Mouse (Mus musculus): Measurements from ENCODE around the gene Acap1. TPM values are rescaled to one million over a fixed set of nuclear protein-coding genes. Genes with fewer than 3 reads are reported as not detected.
A peak's percentile ranks its signal among the peaks of the same experiment; 100 is the strongest.
"Not testable (repeated sequence)": the region's sequence is repeated elsewhere in the genome, so short reads cannot be mapped to it uniquely, and the experiment has no call there.

Gene Acap1
- polyA plus RNA-seq, 1 experiment from 2014 or later: 0.75 TPM

GRCm38 (mm10) chr11:69935137-69935879 is 40.0 kb upstream of the Acap1 start, which contains the start of gene Ybx2:
Gene Ybx2 (plus strand): TSS chr11:69935796.
- 0 out of 2 replicates have a peak within 1 kb of the TSS, but pooled peaks have one; percentile 43 for H3K27ac ChIP-seq (ENCODE audit: low read depth, low read length)
- H3K4me1 ChIP-seq (replicated peaks; ENCODE audit: control insufficient read depth, insufficient read depth, low read length): peaks cover 12% of the 10 kb centered on the region
- 2% methylated on average over 37 of the region's 62 CpGs for whole genome bisulfite sequencing
- no peaks in the 10 kb centered on the region for H3K9me3 ChIP-seq (ENCODE audit: control insufficient read depth, low read length)
- peak; percentile 91 for ATAC-seq (replicated peaks; ENCODE audit: low FRiP score)
- H3K36me3 ChIP-seq (ENCODE audit: control insufficient read depth, insufficient read depth, low read length): no peaks in the 10 kb centered on the region
- H3K9ac ChIP-seq (ENCODE audit: low read length): peak within 1 kb of the TSS; percentile 68
- peak; percentile 96 for DNase-seq (ENCODE audit: low spot score)
- H3K4me3 ChIP-seq (ENCODE audit: low read depth, low read length): peak within 1 kb of the TSS; percentile 53
- peak within 1 kb of the TSS; percentile 99 for H3K4me2 ChIP-seq (ENCODE audit: low read depth, low read length, severe bottlenecking)
- H3K27me3 ChIP-seq (ENCODE audit: control insufficient read depth, insufficient read depth, low read length): peaks cover 30% of the 10 kb centered on the region

DNA sequence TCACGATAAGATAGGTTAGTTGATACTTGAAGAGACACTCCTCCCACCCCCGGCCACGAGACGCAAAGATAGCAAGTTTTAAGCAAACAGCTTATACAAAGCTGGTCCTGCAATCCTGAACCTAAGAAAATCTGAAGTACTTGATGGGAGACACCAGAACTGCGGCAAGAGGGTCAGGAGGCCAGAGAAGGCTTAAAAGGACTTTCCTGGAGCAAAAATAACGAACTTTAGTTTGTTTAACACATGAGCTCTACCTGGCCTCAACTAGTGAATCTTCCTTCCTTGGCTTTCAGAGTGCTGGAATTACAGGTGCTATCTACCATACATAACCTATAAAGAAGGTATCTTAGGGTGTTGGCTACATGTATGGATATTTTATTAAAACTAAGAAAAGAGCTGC is 39.3 kb upstream of the Acap1 start:
- DNase-seq (ENCODE audit: low spot score): no peak
- WGBS: 16% methylated on average over 6 of the region's 6 CpGs
- no peaks in the 10 kb centered on the region for H3K36me3 ChIP-seq (ENCODE audit: control insufficient read depth, insufficient read depth, low read length)
- H3K4me3 ChIP-seq (ENCODE audit: low read depth, low read length): no peak overlapping the region
- no peak overlapping the region; the same call in 1 of the 2 replicates for H3K9ac ChIP-seq (ENCODE audit: low read length)
- H3K27me3 ChIP-seq (ENCODE audit: control insufficient read depth, insufficient read depth, low read length): peaks cover 30% of the 10 kb centered on the region
- H3K9me3 ChIP-seq (ENCODE audit: control insufficient read depth, low read length): no peaks in the 10 kb centered on the region
- no peak overlapping the region for H3K4me2 ChIP-seq (ENCODE audit: low read depth, low read length, severe bottlenecking)
- 0 out of 2 replicates have a peak overlapping the region, but pooled peaks have one; percentile 43 for H3K27ac ChIP-seq (ENCODE audit: low read depth, low read length)
- peaks cover 12% of the 10 kb centered on the region for H3K4me1 ChIP-seq (replicated peaks; ENCODE audit: control insufficient read depth, insufficient read depth, low read length)
- ATAC-seq (replicated peaks; ENCODE audit: low FRiP score): no peak

GRCm38 (mm10) chr11:69934169-69934568 is 38.8 kb upstream of the Acap1 start:
- H3K4me3 ChIP-seq (ENCODE audit: low read depth, low read length): 0 out of 2 replicates have a peak overlapping the region, but pooled peaks have one; percentile 12
- no peaks in the 10 kb centered on the region for H3K9me3 ChIP-seq (ENCODE audit: control insufficient read depth, low read length)
- WGBS: 2% methylated on average over 18 of the region's 18 CpGs
- ATAC-seq (replicated peaks; ENCODE audit: low FRiP score): 0 out of 2 replicates have a peak, but pooled peaks have one; percentile 40
- H3K4me1 ChIP-seq (replicated peaks; ENCODE audit: control insufficient read depth, insufficient read depth, low read length): peaks cover 12% of the 10 kb centered on the region
- H3K27ac ChIP-seq (ENCODE audit: low read depth, low read length): no peak overlapping the region
- peaks cover 30% of the 10 kb centered on the region for H3K27me3 ChIP-seq (ENCODE audit: control insufficient read depth, insufficient read depth, low read length)
- peak; percentile 98 for DNase-seq (ENCODE audit: low spot score)
- H3K9ac ChIP-seq (ENCODE audit: low read length): peak overlapping the region; percentile 24; the same call in 1 of the 2 replicates
- H3K36me3 ChIP-seq (ENCODE audit: control insufficient read depth, insufficient read depth, low read length): no peaks in the 10 kb centered on the region
- H3K4me2 ChIP-seq (ENCODE audit: low read depth, low read length, severe bottlenecking): peak overlapping the region; percentile 45

DNA sequence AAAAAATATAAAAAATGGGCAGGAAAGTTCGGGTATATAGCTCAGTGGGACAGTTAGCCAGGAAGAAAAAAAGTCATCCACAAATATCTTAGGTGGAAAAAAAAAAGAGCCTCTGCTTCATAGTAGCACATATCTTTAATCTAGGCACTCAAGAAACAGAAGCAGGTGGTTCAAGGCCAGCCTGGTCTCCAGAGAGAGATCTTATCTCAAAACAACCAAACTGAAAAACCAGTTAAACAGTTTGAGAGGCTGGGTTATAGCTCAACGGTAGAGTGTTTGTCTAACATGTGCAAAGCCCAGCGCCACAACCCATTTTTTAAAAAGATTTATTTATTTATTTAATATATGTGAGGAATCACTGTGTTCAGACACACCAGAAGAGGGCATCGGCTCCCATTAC is 37.7 kb upstream of the Acap1 start:
- DNase-seq (ENCODE audit: low spot score): no peak
- Histone ChIP-seq H3K9me3 (ENCODE audit: control insufficient read depth, low read length) (no peaks in the 10 kb centered on the region), H3K9ac (ENCODE audit: low read length) (no peak overlapping the region), H3K36me3 (ENCODE audit: control insufficient read depth, insufficient read depth, low read length) (no peaks in the 10 kb centered on the region), H3K27me3 (ENCODE audit: control insufficient read depth, insufficient read depth, low read length) (peaks cover 27% of the 10 kb centered on the region), H3K4me2 (ENCODE audit: low read depth, low read length, severe bottlenecking) (no peak overlapping the region), H3K4me1 (replicated peaks; ENCODE audit: control insufficient read depth, insufficient read depth, low read length) (peaks cover 12% of the 10 kb centered on the region), H3K27ac (ENCODE audit: low read depth, low read length) (no peak overlapping the region), H3K4me3 (ENCODE audit: low read depth, low read length) (no peak overlapping the region)
- 79% methylated on average over 4 of the region's 4 CpGs for WGBS
- no peak for ATAC-seq (replicated peaks; ENCODE audit: low FRiP score)

DNA sequence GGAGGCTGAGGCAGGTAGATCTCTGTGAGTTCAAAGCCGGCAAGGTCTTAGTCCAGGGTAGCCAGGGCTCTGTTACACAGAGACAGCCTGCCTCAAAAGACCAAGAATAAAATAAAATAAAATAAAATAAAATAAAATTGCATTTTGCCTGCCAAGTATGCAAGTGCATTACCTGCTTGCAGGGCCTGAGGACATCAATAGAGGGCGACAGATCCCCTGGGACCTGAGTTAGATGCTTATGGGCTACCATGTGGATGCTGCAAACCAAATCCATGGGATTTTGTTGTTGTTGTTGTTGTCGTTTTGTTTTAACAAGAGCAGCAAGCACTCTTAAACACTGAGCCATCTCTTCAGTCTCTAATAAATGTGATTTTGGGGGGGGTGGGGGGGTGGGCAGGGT is 36.9 kb upstream of the Acap1 start:
- Histone ChIP-seq H3K36me3 (ENCODE audit: control insufficient read depth, insufficient read depth, low read length) (no peaks in the 10 kb centered on the region), H3K4me3 (ENCODE audit: low read depth, low read length) (no peak overlapping the region), H3K27ac (ENCODE audit: low read depth, low read length) (no peak overlapping the region), H3K9me3 (ENCODE audit: control insufficient read depth, low read length) (no peaks in the 10 kb centered on the region), H3K4me1 (replicated peaks; ENCODE audit: control insufficient read depth, insufficient read depth, low read length) (peaks cover 12% of the 10 kb centered on the region), H3K27me3 (ENCODE audit: control insufficient read depth, insufficient read depth, low read length) (peaks cover 20% of the 10 kb centered on the region), H3K9ac (ENCODE audit: low read length) (no peak overlapping the region), H3K4me2 (ENCODE audit: low read depth, low read length, severe bottlenecking) (no peak overlapping the region)
- DNase-seq (ENCODE audit: low spot score) (no peak), ATAC-seq (replicated peaks; ENCODE audit: low FRiP score) (no peak)
- 45% methylated on average over 3 of the region's 3 CpGs for WGBS

GRCm38 (mm10) chr11:69931769-69932168 is 36.4 kb upstream of the Acap1 start:
- DNase-seq (ENCODE audit: low spot score) (no peak), ATAC-seq (replicated peaks; ENCODE audit: low FRiP score) (no peak)
- H3K27ac ChIP-seq (ENCODE audit: low read depth, low read length): no peak overlapping the region
- peaks cover 15% of the 10 kb centered on the region for H3K27me3 ChIP-seq (ENCODE audit: control insufficient read depth, insufficient read depth, low read length)
- H3K9me3 ChIP-seq (ENCODE audit: control insufficient read depth, low read length): no peaks in the 10 kb centered on the region
- H3K36me3 ChIP-seq (ENCODE audit: control insufficient read depth, insufficient read depth, low read length): no peaks in the 10 kb centered on the region
- H3K9ac ChIP-seq (ENCODE audit: low read length): no peak overlapping the region
- H3K4me2 ChIP-seq (ENCODE audit: low read depth, low read length, severe bottlenecking): no peak overlapping the region
- peaks cover 11% of the 10 kb centered on the region for H3K4me1 ChIP-seq (replicated peaks; ENCODE audit: control insufficient read depth, insufficient read depth, low read length)
- H3K4me3 ChIP-seq (ENCODE audit: low read depth, low read length): no peak overlapping the region
- WGBS: 79% methylated on average over 8 of the region's 8 CpGs

- no peak overlapping the region for H3K9ac ChIP-seq (ENCODE audit: low read length)
- H3K27ac ChIP-seq (ENCODE audit: low read depth, low read length): no peak overlapping the region
- 72% methylated on average over 3 of the region's 3 CpGs for WGBS
Observed at GRCm38 (mm10) chr11:69930967-69931537, 35.7 kb upstream of the Acap1 start.

DNA sequence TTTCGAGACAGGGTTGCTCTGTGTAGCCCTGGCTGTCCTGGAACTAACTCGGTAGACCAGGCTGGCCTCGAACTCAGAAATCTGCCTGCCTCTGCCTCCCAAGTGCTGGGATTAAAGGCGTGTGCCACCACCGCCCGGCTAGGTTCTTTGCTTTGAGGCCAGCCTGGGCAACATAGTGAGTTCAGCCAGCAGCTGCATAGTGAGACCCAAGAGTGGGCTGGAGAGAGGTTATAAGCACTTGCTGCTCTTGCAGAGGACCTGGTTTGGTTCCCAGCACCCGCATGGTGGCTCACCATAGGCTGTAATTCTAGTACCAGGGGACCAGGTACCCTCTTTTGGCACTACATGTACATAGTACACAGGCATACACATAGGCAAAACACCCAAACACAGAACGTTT is 34.8 kb upstream of the Acap1 start:
- H3K4me1 ChIP-seq (replicated peaks; ENCODE audit: control insufficient read depth, insufficient read depth, low read length); DNase-seq (ENCODE audit: low spot score); H3K27ac ChIP-seq (ENCODE audit: low read depth, low read length); H3K27me3 ChIP-seq (ENCODE audit: control insufficient read depth, insufficient read depth, low read length); H3K9me3 ChIP-seq (ENCODE audit: control insufficient read depth, low read length); H3K36me3 ChIP-seq (ENCODE audit: control insufficient read depth, insufficient read depth, low read length); H3K4me2 ChIP-seq (ENCODE audit: low read depth, low read length, severe bottlenecking); H3K4me3 ChIP-seq (ENCODE audit: low read depth, low read length); H3K9ac ChIP-seq (ENCODE audit: low read length); ATAC-seq (replicated peaks; ENCODE audit: low FRiP score): not testable (repeated sequence)
- WGBS: 90% methylated on average over 8 of the region's 8 CpGs

More at GRCm38 (mm10) chr11:69930967-69931537, 35.7 kb upstream of the Acap1 start:
- no peaks in the 10 kb centered on the region for H3K36me3 ChIP-seq (ENCODE audit: control insufficient read depth, insufficient read depth, low read length)
- no peak overlapping the region for H3K4me2 ChIP-seq (ENCODE audit: low read depth, low read length, severe bottlenecking)
- no peak overlapping the region for H3K4me3 ChIP-seq (ENCODE audit: low read depth, low read length)
- no peak for DNase-seq (ENCODE audit: low spot score)
- peaks cover 8% of the 10 kb centered on the region; the same call in 1 of the 2 replicates for H3K27me3 ChIP-seq (ENCODE audit: control insufficient read depth, insufficient read depth, low read length)
- no peak for ATAC-seq (replicated peaks; ENCODE audit: low FRiP score)
- no peaks in the 10 kb centered on the region for H3K9me3 ChIP-seq (ENCODE audit: control insufficient read depth, low read length)
- H3K4me1 ChIP-seq (replicated peaks; ENCODE audit: control insufficient read depth, insufficient read depth, low read length): peaks cover 5% of the 10 kb centered on the region; the same call in 1 of the 2 replicates
